Mouse (Mus musculus): ENCODE results near the gene Taok3.

DNA sequence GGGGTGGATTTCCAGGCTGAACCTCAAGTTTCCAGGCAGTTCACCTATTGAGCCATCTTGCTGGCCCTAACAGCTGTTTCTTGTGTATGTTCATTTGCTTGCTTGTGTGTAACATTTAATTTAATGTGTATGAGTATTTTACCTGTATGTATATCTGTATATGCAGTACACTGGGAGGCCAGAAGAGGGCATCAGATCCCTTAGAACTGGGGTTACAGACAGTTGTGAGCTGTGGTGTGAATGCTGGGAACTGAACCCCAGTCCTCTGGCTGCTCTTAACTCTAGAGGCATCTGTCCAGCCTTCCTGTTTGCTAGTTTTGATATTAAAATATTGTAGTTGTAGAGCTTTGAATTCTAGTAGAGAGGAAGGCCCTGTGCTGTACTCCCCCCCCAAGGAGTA lies 33.0 kb downstream of the Taok3 start:
- no peak for TF ChIP-seq GATA1 (IDR thresholded peaks at IDR 0.05; ENCODE audit: borderline replicate concordance, low read length)
- no peak for TF ChIP-seq CTCF (IDR thresholded peaks at IDR 0.05; ENCODE audit: low read depth, low read length)

Measured in G1E (cell line).